Mouse (Mus musculus) brain, embryonic 14.5 days (tissue): ENCODE measurements around the gene Ccdc162.

Experiments used
- CTCF ChIP-seq: fragments of 200-500 bp; IDR thresholded peaks from 2 replicates; pipeline ENCODE4 v1.5.1; 2012; ENCODE audit warnings: inconsistent platforms, mild to moderate bottlenecking, moderate library complexity, borderline replicate concordance; ENCODE audit not compliant: insufficient read depth, insufficient read length; ENCODE audit errors: extremely low read depth
- POLR2A ChIP-seq: fragments of 200-500 bp; IDR thresholded peaks from 2 replicates; pipeline ENCODE4 v1.6.1; 2012; ENCODE audit warnings: mild to moderate bottlenecking, inconsistent platforms, borderline replicate concordance; ENCODE audit not compliant: poor library complexity, insufficient read depth, insufficient read length, severe bottlenecking; ENCODE audit errors: extremely low read depth

- no peak for TF ChIP-seq POLR2A
- TF ChIP-seq CTCF = no peak
Measured at GRCm38 (mm10) chr10:41519640-41520409, 196.6 kb downstream of the Ccdc162 start.
